Mouse (Mus musculus): ENCODE measurements around the gene Jph2. TPM values are rescaled to one million over a fixed set of nuclear protein-coding genes. Genes with fewer than 3 reads are reported as not detected.

Jph2 gene
- 3.3 and 14.7 TPM in 2 replicates for polyA plus RNA-seq (2012; rRNA removed)

DNA sequence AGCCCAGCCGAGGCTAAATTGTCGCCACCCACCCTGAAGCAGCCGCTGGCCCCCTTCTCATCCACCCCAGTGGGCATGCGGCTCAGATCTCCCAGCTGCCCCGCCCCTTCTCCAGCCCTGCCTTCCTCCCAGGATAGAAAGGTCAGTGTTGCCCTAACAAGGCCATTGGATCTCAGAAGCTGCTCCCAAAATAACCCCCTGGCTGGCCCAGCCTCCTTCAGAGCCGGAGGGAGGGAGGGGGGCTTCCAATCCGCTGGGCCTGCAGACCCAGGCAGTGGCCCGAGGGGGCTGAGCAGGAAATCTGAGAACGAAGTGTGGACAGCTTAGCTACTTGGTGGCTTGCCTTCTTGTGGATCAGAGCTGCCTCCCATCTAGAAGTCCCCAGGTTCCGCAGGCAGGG is at the start of gene Jph2:
TSS of gene Jph2 (minus strand) at position 89 of the 400 bp plus-strand sequence.
- no peak within 1 kb of the TSS for H3K4me3 ChIP-seq (ENCODE audit: control insufficient read depth, insufficient read depth, low read length)
- no peaks in the 10 kb centered on the region for H3K36me3 ChIP-seq (ENCODE audit: control insufficient read depth, insufficient read depth, low read length)
- DNase-seq = no peak
- TF ChIP-seq POLR2A (IDR thresholded peaks at IDR 0.05; ENCODE audit: control insufficient read depth, extremely low read depth, insufficient read depth, low read length, poor library complexity) (no peak), CTCF (IDR thresholded peaks at IDR 0.05; ENCODE audit: borderline replicate concordance, control insufficient read depth, extremely low read depth, insufficient read depth, low read length, poor library complexity) (no peak)
- H3K27ac ChIP-seq (ENCODE audit: control insufficient read depth, insufficient read depth, low read length) = no peak within 1 kb of the TSS
- H3K27me3 ChIP-seq (ENCODE audit: control insufficient read depth, insufficient read depth, low read length) = no peaks in the 10 kb centered on the region
- 50% methylated on average over 10 of the region's 10 CpGs for WGBS
- no peaks in the 10 kb centered on the region for H3K4me1 ChIP-seq (replicated peaks; ENCODE audit: control insufficient read depth, insufficient read depth, low read length)

DNA sequence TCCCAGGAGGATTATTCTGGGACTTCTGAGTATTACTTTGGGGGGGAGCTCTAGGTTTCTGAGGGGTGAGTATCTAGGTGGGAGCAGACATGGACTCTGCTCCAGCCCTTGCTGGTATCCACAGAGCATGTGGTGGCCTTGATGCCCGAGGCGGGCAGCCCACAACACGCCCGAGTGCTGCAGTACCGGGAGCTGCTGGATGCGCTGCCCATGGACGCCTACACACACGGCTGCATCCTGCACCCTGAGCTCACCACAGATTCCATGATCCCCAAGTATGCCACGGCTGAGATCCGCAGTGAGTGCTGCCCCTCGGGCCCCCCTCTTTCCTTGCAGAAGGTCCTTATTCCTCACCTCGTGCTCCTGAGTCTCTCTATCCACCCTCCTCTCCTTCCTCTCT is 49.6 kb upstream of the Jph2 start:
- no peaks in the 10 kb centered on the region for H3K27me3 ChIP-seq (ENCODE audit: control insufficient read depth, insufficient read depth, low read length)
- H3K27ac ChIP-seq (ENCODE audit: control insufficient read depth, insufficient read depth, low read length) = no peak overlapping the region
- H3K4me3 ChIP-seq (ENCODE audit: control insufficient read depth, insufficient read depth, low read length) = no peak overlapping the region
- no peak for DNase-seq
- 85% methylated on average over 12 of the region's 12 CpGs for WGBS
- no peaks in the 10 kb centered on the region for H3K4me1 ChIP-seq (replicated peaks; ENCODE audit: control insufficient read depth, insufficient read depth, low read length)
- TF ChIP-seq POLR2A (IDR thresholded peaks at IDR 0.05; ENCODE audit: control insufficient read depth, extremely low read depth, insufficient read depth, low read length, poor library complexity) (no peak), CTCF (IDR thresholded peaks at IDR 0.05; ENCODE audit: borderline replicate concordance, control insufficient read depth, extremely low read depth, insufficient read depth, low read length, poor library complexity) (no peak)
- H3K36me3 ChIP-seq (ENCODE audit: control insufficient read depth, insufficient read depth, low read length) = no peaks in the 10 kb centered on the region

DNA sequence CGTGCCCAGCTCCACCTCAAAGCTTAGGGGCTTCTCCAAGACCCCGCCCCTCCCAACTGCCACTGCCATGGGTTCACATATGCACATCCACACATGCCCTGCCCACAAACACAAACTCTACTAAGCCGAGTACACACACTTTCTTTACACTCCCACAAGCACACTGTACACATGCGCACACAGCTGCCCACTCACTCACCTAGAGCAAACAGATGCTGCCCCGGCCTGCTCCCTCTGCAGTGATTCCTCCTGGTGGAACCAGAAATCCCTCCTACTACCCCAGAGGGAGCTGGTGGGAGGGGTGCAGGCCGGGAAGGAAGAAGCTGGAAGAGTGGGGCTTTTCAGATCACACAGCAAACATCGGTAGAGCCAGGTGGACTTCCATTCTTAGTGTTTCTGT is 46.2 kb upstream of the Jph2 start:
- no peak overlapping the region for H3K27ac ChIP-seq (ENCODE audit: control insufficient read depth, insufficient read depth, low read length)
- no peak overlapping the region for H3K4me3 ChIP-seq (ENCODE audit: control insufficient read depth, insufficient read depth, low read length)
- DNase-seq = no peak
- no peaks in the 10 kb centered on the region; the same call in 1 of the 2 replicates for H3K27me3 ChIP-seq (ENCODE audit: control insufficient read depth, insufficient read depth, low read length)
- H3K36me3 ChIP-seq (ENCODE audit: control insufficient read depth, insufficient read depth, low read length) = no peaks in the 10 kb centered on the region
- WGBS = 71% methylated on average over 7 of the region's 7 CpGs
- no peak for TF ChIP-seq POLR2A (IDR thresholded peaks at IDR 0.05; ENCODE audit: control insufficient read depth, extremely low read depth, insufficient read depth, low read length, poor library complexity)
- no peaks in the 10 kb centered on the region for H3K4me1 ChIP-seq (replicated peaks; ENCODE audit: control insufficient read depth, insufficient read depth, low read length)

DNA sequence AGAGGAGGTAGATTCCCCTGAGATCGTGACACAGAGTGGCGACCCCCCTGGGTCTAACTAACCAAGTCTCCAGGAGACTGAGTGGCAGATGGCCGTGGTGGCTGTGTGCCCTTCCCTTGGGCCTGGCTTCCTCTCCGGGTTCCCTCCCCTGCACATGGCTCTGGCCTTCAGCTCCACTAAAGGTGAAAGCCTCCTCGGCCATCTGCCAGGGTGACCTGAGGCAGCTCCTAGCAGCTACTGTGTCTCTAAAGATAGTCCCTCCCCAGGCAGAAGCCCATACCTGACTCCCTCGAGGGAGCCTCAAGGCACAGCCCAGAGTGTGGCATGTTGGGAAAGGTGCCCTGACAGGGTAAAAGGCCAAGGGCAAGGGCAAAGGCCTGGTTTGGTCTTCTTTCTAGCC is 45.8 kb upstream of the Jph2 start:
- peaks cover 2% of the 10 kb centered on the region; the same call in 1 of the 2 replicates for H3K27me3 ChIP-seq (ENCODE audit: control insufficient read depth, insufficient read depth, low read length)
- no peak for DNase-seq

DNA sequence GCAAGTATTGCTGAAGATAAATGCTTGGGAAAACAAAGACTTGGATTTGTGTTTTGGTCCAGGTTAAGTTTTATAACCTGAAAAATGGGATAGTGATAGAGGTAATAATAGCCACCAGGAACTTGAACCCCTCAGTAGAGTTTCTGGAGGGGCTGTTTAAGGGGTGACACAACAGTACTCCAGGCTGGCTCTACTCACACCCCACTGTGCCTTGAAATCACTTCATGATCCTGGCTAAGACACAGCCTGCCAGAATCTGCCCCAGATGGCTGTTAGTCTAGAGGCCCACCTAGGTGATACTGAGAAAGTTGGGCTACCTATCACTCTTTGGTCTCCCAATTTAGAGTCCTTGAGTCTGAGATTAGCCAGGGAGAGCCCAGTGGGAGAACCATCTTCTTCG is 41.7 kb upstream of the Jph2 start:
- TF ChIP-seq POLR2A (IDR thresholded peaks at IDR 0.05; ENCODE audit: control insufficient read depth, extremely low read depth, insufficient read depth, low read length, poor library complexity) = no peak
- TF ChIP-seq CTCF (IDR thresholded peaks at IDR 0.05; ENCODE audit: borderline replicate concordance, control insufficient read depth, extremely low read depth, insufficient read depth, low read length, poor library complexity) = no peak
- Histone ChIP-seq H3K27ac (ENCODE audit: control insufficient read depth, insufficient read depth, low read length) (no peak overlapping the region), H3K36me3 (ENCODE audit: control insufficient read depth, insufficient read depth, low read length) (no peaks in the 10 kb centered on the region), H3K4me3 (ENCODE audit: control insufficient read depth, insufficient read depth, low read length) (no peak overlapping the region), H3K4me1 (replicated peaks; ENCODE audit: control insufficient read depth, insufficient read depth, low read length) (0 out of 2 replicates have a peak, but pooled peaks cover 3% of the 10 kb centered on the region), H3K27me3 (ENCODE audit: control insufficient read depth, insufficient read depth, low read length) (peaks cover 10% of the 10 kb centered on the region; the same call in 1 of the 2 replicates)
- WGBS = 73% methylated on average over 1 of the region's 1 CpGs
- no peak for DNase-seq

More for the DNA sequence above, 45.8 kb upstream of the Jph2 start:
- 0 out of 2 replicates have a peak, but pooled peaks cover under 1% of the 10 kb centered on the region for H3K4me1 ChIP-seq (replicated peaks; ENCODE audit: control insufficient read depth, insufficient read depth, low read length)
- no peak overlapping the region for H3K27ac ChIP-seq (ENCODE audit: control insufficient read depth, insufficient read depth, low read length)
- TF ChIP-seq CTCF (IDR thresholded peaks at IDR 0.05; ENCODE audit: borderline replicate concordance, control insufficient read depth, extremely low read depth, insufficient read depth, low read length, poor library complexity) (no peak), POLR2A (IDR thresholded peaks at IDR 0.05; ENCODE audit: control insufficient read depth, extremely low read depth, insufficient read depth, low read length, poor library complexity) (no peak)
- no peaks in the 10 kb centered on the region for H3K36me3 ChIP-seq (ENCODE audit: control insufficient read depth, insufficient read depth, low read length)
- no peak overlapping the region for H3K4me3 ChIP-seq (ENCODE audit: control insufficient read depth, insufficient read depth, low read length)
- WGBS = 58% methylated on average over 6 of the region's 6 CpGs

DNA sequence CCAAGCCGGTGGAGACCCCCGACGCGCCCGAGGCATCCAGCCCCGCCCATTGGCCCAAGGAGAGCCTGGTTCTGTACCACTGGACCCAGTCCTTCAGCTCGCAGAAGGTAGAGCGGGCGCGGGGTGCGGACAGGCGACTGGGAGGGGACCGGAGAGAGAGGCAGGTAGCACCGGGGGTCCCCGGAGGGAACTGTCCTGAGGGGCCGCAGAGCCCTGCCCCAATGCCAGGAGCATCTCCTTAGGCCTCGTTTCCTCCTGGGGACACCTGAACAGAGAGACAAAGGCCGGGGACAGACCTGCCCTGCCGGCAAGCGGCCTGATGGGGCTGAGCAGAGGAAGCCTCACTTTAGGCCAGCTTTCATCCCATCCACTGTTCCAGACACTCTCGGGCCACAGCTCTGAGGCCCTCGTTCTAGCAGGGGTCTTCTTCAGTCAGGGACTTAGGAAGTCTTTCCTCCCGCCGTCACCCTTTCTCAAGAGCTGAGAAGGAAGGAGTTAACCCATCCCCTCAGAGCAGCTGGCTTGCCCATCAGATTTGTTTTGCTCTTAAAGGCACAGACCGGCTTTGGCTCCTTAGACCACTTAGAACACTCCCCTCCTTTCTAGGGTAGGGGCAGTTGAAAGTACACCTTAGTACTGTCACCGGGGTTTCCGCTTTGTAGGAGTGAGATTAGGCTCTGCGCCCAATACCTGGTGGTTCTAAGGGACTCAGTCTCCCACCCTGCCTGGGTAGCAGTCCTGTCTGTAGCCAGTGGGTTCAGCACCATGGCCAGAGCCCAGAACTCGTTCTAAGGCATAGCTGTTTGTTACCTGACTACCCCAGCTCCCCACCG is 41.0 kb upstream of the Jph2 start:
- no peak overlapping the region for H3K27ac ChIP-seq (ENCODE audit: control insufficient read depth, insufficient read depth, low read length)
- peaks cover 10% of the 10 kb centered on the region; the same call in 1 of the 2 replicates for H3K27me3 ChIP-seq (ENCODE audit: control insufficient read depth, insufficient read depth, low read length)
- no peaks in the 10 kb centered on the region for H3K36me3 ChIP-seq (ENCODE audit: control insufficient read depth, insufficient read depth, low read length)
- no peak overlapping the region for H3K4me3 ChIP-seq (ENCODE audit: control insufficient read depth, insufficient read depth, low read length)
- no peak for TF ChIP-seq POLR2A (IDR thresholded peaks at IDR 0.05; ENCODE audit: control insufficient read depth, extremely low read depth, insufficient read depth, low read length, poor library complexity)
- no peak for TF ChIP-seq CTCF (IDR thresholded peaks at IDR 0.05; ENCODE audit: borderline replicate concordance, control insufficient read depth, extremely low read depth, insufficient read depth, low read length, poor library complexity)
- H3K4me1 ChIP-seq (replicated peaks; ENCODE audit: control insufficient read depth, insufficient read depth, low read length) = 0 out of 2 replicates have a peak, but pooled peaks cover 3% of the 10 kb centered on the region
- peak; percentile 14 for DNase-seq
- 8% methylated on average over 30 of the region's 30 CpGs for WGBS
